Mouse (Mus musculus) yolk sac, embryonic 10.5 days (tissue): ENCODE measurements around the gene Celf1.
"Not testable (repeated sequence)": the region's sequence is repeated elsewhere in the genome, so short reads cannot be mapped to it uniquely, and the experiment has no call there.

Experiments
- DNase-seq: peaks from one replicate; pipeline ENCODE4 v3.0.0-alpha.2; 2017; ENCODE audit warnings: low spot score

Celf1 gene

DNA sequence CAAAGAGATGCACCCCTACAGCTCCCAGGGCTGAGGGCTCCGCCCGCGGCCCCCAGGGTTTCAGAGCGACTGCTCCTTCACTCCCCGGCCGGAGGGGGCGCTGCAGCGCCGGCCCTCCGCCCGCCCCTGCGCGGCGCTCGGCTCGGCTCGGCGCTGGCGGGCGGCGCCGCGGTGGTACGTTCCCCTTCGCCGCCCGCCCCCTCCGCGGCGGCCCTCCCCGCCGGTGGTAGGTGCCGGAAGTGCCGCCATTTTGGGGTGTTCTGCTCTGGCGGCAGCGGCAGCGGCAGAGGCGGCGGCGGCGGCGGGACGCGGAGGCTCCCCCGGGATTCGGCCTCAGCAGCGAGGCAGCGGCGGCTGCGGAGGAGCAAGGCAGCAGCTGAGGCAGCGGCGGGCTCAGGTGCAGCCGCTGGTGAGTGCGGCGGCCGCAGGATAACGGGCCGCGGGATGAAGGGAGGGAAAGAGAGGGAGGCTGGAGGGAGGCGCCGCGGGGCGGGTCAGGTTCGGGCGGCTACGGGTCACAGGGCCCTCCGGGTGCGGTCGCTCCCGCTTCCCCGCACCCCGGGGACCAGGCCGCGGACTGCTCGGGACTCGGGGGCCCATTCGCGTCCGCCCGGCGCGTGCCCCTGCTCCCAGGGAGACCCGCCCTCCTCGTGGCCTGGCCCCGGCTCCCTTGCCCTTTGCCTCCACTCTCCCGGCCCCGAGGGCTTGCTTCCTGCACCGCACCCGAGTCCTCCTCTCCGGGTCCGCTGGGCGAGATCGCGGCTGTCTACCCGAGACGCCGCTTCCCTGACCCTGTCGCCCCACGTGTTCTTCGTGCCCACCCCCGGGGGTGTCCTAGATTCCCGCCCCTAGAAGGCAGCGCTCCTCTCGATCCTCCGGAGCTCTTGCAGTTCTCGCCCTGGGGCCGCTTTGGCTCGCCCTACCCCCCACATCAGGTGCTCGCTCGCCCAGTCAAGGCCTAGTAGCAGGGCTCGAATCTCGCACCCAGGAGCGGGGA lies at the start of gene Celf1:
Celf1 (plus strand) TSS at position 150 of the 997 bp plus-strand sequence.
- DNase-seq, result peak; percentile 87

DNA sequence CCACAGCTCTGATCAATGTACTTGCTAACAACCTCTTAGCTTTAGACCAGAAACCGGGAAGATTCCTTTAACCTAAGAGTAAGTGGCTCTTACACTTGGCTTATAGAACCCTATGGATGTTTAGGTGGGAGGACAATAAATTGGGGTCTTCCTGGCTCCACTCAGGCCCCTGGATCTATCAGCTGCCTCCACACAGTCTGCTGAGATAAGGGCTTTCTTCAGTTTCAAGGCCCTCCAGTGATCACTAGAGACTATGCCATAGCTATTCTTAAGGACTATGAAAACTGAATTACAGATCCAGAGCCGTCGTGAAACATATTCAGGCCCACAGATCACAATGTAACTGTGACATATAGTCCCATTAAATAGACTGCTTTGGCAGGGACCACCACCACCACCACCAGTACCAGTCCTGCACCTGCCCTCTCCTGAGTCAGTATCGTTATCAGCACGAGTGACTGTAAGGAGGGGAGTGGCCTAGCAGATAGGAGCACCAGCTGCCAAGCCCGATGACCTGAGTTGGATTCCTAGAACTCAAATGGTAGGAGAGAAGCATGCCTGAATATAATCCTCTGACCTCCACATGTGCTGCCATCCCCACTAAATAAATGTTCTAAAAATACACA lies 46.4 kb upstream of the Celf1 start:
- no peak for DNase-seq

DNA sequence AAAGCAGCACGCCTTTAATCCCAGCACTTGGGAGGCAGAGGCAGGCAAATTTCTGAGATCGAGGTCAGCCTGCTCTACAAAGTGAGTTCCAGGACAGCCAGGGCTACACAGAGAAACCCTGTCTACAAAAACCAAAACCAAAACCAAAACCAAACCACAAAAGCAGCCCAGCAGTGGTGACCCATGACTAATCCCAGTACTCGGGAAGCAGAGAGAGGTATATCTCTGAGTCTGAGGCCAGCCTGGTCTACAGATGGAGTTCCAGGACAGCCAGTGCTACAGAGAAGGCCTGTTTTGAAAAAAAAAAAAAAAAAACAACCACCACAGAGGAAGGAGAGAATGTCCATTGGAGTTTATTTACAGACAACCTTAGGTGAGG lies 45.9 kb upstream of the Celf1 start:
- DNase-seq, result not testable (repeated sequence)

DNA sequence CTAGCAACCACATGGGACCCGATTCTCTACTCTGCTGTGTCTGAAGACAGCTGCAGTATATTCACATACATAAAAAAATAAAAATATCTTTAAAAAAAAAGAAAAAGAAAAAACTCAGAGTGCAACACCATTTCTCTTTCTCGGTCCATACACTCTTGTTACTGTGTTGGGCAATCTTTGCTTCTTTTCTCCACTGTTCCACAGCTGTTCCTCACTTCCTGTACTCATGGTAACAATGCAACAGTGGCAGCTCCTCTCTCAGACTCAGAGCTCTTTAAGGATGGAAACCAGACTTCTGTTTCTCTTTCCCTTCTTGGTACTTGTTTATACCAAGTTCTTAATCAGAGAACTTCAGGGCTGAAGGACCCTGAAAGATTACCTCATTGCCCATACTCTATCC lies 36.8 kb upstream of the Celf1 start:
- no peak for DNase-seq

DNA sequence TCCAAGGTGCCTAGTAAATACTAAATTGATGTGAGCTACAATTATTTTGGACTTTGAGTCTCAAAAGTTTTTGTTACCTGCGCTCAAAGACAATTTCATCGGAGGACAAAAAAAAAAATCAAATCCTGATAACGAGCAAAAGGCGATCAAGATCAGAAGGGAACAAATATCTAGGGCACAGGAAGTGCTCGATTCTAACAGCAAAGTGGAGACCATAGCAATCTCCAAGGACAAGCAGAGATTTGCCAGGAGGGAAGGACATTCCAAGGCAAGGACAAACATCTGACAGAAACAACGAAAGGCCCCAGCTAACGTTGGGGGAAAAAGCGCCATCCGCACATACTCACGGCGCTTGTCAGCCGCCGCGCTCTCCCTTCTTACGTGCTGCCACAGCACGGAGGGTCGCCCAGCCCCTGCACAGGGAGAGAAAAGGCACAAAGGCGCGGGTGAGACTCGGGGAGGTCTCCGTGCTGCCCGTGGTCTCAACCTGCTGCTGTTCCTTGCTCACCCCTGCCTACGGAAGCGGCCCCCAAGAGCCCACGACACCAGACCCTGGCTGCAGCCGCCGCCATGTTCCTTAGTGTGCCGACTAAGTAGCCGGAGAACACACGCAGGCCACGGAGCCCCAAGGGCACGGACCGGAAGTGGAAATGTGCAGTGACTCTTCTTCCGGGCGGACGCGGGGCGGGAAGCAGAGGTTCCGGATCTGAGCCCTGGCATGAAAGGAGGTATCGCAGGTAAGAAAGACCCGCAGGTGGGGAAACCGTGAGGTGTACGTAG lies 35.9 kb upstream of the Celf1 start, which contains the start of the genes Kbtbd4 and Ndufs3:
Kbtbd4 (plus strand) TSS at position 665 of the 780 bp plus-strand sequence.
Ndufs3 (minus strand) TSS at position 752 of the 780 bp plus-strand sequence.
- peak; percentile 88 for DNase-seq

DNA sequence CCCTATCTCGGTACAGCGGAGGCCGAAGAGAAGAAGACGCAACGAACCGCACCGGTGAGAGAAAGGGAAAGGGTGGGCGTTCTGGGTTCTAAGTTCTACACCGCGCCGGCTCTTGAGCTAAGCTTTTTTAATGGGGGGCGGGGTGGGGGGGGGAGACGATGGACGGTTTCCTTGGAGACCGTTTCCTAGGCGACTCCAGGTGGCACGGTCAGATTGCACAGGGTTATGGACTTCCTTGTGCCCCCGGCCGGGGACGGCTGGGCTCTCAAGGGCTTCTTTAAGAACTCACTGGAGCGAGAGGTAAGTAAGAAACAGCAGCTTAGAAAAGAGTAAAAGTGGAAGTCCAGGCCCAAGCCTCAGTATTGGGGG lies 35.3 kb upstream of the Celf1 start:
- no peak for DNase-seq

DNA sequence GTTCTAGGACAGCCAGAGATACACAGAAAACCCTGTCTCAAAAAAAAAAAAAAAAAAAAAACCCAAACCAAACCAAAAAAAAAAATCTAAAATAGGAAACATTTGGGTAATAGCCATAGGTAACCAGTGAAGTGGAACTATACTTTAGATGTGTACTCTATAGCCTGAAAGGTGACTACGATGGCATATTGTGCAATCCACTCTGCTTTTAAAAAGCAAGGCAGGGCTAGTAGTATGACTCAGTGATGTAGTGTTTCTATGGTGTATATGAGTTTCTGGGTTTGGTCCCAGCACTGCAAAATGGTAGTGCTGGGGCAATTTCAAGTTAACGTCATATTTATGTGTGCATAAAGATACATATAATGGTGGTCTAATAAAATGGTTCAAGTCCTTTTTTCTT lies 33.5 kb upstream of the Celf1 start:
- no peak for DNase-seq

DNA sequence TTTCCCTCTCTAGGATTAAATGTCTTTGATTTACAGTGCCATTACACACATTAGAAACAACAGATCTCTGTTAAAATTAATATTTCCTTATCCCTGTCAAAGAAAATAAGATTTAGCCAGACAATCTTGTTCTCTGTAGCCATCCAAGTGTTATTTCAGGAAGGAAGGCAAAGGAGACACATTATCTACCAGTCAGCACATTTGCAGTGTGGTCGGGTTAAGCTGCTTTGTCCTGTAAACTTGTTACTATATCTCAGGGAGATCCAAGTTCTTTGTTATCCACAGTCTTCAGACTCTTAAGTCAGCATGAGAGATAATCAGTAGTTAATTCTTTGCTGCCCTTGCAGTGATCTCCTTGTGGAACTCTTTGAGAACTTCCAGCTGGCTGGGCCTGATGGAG lies 29.3 kb upstream of the Celf1 start:
- DNase-seq, result no peak

DNA sequence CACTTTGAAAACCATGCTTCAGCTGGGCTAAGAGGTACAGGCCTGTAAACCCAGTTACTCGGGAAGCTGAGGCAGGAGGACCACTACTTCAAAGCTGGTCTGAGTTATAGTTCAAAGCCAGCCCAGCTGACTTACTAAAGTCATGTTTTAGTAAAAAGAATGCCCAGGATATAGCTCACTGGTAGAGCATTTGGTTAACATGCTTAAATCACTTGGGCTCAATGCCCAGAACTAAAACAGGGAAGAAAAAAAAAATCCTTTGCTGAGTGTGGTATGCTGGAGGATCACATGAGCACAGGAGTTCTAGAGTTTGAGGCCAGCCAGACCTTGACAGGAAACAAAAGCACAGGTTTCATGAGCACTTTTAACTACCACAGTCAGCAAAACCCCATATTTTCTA lies 28.5 kb upstream of the Celf1 start:
- no peak for DNase-seq

DNA sequence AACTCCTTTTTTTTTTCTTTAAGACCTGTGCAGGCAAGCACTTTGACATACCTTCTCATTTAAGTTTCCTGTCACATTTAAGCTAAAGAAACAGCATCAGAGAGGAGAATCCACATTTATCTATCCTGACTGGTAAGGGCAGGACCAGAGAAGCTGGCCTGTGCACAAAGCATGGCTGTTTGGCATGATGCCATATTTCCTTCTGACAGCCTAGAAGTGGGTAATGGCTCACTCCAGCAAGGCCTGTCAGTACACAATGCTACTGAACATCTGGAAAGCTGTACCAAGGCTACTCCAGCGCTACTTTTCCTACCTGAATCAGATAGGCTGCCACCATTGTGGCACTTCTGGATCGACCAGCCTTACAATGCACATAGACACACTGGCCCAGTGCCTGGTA lies 26.5 kb upstream of the Celf1 start:
- DNase-seq, result no peak

DNA sequence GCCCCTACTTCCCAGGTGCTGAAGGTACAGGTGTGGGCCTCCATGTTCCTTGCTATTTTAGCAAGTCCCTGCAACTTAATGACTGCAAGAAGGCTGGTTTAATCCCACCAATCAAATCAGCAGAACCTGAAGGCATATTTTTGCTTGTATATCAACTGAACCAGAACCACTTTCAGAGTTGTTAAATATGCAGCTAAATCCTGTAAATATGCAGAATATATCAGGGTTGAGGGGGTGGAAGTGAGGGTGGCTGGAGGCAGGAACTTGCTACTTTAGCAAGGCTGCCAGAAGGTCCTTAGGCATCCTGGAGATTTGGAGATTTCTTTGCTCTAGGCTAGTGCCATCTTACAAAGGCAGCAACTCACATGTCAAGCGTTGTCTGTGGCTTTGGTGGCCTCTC lies 24.7 kb upstream of the Celf1 start:
- DNase-seq, result no peak

DNA sequence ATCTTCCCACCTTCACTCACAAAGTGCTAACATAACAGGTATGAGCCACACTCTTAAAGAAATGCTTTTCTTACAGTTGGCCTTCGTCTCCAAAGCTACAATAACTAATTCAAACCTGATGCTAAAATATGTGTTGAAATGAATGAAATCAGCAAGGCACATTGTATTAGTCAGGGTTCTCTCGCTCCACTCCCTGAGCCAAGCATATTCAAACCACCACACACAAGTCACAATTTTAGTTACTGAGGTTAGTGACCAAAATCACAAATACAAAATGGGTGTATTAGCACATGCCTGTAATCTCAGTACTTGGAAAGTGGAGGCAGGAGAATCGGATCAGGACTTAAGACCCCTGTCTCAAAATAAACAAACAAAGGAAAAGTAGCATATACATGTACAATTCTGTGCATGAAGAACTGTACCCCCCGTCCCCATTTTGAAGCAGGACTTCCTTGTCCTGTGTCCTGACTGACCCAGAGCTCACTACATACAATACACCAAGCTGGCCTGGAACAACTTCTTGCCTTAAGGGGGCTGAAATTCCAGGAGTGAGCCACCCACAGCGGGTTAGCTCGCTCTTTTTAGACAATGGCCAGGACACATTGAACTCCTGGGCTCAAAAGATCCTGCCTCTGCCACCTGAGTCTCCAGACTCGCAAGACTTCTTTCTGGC lies 23.5 kb upstream of the Celf1 start:
- DNase-seq, result no peak

DNA sequence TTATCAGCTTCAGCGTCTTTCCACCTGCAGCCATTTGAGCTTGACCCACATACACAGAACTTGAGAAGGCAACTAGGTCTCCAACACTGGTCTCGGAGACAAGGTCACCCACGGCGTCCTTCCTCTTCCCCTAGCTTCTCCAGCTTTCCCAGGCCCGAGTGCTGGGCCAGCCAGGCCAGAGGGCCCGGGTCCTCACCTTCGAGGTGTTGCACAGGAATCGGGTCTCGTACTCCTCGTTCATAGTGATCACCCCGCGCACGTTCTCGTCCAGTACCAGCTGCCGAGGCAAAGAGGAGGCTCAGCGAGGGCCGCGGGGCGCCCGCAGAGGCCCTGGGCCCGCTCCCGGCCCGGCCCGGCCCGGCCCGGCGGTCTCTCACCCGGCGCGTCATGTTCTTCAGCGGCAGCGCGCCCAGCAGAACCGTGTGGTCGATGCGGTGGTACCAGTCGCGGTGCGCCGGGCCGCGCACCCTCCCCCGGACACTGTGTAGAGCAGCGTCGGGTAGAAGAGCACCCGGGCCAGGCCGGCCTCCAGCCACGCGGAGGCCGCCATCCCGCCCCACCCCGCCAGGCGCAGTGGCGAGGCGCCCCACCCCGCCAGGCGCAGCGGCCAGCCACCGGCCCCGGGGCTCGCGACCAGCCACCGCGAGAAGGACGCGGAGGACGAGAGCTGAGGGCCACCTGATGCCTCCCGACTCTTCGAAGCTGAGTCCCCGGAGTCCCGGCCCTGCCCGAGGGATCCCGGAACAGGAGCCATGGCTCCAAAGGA lies 22.8 kb upstream of the Celf1 start:
- peak; percentile 80 for DNase-seq

DNA sequence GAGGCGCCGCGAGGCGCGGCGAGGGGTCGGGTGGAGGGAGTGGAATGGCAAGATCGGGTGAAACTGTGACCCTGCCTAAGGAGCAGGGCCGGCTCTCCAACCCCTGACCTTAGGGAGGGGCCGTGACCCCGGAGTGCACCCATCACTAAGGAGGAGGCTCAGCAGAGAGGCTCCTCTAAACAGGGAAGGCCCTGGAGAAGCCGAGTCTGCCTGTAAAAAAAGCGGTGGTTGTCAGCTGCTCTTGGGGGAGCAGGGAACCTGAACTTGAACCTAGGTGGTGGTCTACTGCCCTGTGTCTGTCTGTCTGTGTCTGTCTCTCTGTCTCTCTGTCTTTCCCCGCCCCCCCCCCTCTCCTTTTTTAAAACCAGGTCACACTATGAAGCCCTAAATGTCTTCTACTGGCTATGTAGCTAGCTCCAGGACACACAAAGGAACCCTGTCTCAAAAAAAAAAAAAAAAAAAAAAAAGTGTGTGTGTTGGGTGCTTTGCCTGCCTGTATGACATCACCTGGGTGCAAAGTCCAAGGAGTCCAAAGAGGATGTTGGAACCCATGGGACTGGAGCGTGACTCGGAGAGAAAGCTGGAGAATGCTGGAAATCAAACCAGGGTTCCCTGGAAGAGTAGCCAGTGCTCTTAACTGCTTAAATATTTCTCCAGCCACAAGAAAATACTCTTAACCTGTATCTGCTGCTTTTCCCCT lies 22.0 kb upstream of the Celf1 start:
- peak; percentile 81 for DNase-seq

DNA sequence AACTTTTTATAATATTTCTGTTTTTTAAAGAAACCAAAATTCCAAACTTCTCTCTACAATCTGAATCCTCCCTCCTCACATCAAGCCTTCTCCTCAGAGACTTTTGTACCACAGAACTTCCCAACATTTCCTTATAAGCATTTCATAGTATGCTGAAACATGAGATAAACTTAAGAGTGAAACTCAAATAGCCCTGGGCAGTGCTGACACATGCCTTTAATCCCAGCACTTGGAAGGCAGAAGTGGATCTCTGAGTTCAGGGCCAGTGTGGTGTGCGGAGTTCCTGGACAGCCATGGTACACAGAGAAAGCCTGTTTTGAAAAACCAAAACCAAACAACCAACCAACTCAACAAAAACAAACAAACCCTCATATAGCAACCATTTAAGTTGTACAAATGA lies 19.0 kb upstream of the Celf1 start:
- no peak for DNase-seq

DNA sequence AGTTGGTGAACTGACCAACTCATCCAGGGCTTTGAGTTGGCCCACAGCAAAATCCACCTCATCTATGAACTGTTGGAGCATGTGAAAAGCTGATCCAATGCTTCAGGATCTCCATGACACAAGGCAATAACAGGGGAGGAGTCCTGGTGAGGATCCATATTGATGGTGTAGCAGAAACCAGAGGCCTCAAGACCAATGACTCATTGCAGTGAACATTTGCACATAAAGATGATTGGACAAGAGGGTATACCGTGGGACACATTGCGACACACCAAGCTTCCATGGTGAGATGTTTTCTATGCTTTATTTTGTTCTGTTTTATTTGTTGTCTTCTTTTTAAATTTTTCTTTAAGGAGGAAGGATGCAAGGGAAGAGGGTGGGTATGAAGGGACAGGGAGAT lies 17.5 kb upstream of the Celf1 start:
- DNase-seq, result no peak

DNA sequence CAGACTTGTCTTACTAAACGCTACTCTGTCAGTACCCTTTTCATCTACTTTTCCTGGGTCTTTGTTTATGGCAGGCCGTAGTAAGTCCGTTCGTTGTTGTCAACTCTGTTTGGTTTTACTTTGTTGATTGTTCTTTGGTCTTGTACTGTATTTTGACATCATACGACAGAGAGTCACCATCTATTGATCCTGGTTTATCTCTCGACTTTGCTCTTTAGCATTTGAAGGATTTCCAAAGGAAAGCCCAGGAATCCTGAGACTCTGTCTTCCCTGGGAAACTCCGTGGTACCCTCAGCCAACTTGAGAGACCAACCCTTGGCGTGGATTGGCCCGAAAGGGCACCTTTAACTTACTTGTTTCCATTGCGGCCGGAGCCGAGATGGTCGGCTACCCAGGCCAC lies 11.6 kb upstream of the Celf1 start:
- no peak for DNase-seq

DNA sequence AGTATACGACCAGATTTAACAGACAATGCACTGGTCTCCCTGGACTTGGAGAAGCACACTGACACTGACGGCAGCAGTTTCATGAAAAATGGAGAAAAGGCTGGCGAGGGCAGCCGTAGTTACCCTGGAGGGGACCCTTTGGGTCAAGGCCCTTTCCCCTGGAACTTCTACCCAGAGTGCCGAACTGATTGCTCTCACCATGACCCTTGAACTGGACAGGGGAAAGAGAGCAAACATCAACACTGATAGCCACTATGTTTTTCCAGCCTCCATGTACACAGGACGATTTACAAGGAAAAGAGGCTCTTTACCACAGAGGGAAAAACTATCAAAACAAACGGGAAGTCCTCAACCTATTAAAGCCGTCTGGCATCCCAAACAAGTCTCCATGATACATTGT lies 8.4 kb upstream of the Celf1 start:
- peak; percentile 77 for DNase-seq

DNA sequence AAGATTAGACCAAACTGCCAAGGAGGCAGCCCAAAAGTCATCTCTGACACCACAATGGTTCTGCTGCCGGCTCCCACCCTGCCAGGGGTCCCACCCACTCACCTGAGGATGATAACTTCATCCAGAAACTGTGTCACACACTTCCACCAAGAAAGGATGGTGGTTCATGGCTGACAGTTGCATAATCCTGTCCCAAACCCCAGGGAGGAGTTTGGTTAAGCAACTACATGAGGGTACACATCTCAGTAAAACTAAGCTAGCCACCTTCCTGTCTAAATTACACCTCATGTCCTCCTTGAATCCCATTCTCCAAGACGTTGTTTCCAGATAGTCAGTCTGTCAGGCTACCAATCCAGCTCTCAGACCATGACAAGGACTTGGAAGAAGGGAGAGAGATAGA lies 7.9 kb upstream of the Celf1 start:
- peak; percentile 26 for DNase-seq

DNA sequence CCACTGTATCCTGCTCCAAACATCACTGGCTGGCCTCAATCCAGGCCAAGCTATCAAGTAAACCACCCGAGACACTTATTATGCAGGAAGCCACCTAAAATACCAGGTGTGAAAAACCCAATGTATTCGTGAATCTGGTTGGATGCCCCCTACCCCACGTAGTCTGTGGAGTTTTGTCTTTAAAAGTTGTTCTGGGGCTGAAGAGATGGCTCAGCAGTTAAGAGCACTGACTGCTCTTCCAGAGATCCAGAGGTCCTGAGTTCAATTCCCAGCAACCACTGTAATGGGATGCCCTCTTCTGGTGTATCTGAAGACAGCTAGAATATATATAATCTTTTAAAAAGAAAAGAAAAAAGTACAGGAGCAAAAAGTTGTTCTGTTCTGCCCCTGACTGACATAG lies 1.8 kb upstream of the Celf1 start:
- no peak for DNase-seq

DNA sequence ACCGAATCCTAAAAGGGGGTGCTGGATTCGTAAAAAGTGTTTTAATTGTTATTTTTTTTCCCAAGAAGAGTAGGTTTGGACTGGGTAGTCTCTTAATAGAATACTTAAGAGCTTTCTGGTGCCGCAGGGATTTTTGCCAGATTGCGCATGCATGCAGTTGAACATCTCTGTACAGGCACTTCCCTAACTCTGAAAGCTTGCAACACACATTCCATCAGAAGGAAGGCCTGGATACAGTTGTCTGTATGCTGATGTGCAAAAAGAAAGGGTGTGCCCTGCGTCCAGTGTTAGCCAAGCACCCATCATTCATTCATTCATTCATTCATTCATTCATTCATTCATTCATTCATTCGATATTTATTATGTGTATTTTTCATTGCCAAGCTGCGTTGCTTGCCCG lies 432 bp upstream of the Celf1 start:
- no peak for DNase-seq
